Mouse (Mus musculus): Measurements from ENCODE around the gene Fat1. TPM values are rescaled to one million over a fixed set of nuclear protein-coding genes. Genes with fewer than 3 reads are reported as not detected.
"Not testable (repeated sequence)": the region's sequence is repeated elsewhere in the genome, so short reads cannot be mapped to it uniquely, and the experiment has no call there.

The Fat1 gene
- polyA plus RNA-seq, 1 experiment from 2014 or later: 10.4 TPM

DNA sequence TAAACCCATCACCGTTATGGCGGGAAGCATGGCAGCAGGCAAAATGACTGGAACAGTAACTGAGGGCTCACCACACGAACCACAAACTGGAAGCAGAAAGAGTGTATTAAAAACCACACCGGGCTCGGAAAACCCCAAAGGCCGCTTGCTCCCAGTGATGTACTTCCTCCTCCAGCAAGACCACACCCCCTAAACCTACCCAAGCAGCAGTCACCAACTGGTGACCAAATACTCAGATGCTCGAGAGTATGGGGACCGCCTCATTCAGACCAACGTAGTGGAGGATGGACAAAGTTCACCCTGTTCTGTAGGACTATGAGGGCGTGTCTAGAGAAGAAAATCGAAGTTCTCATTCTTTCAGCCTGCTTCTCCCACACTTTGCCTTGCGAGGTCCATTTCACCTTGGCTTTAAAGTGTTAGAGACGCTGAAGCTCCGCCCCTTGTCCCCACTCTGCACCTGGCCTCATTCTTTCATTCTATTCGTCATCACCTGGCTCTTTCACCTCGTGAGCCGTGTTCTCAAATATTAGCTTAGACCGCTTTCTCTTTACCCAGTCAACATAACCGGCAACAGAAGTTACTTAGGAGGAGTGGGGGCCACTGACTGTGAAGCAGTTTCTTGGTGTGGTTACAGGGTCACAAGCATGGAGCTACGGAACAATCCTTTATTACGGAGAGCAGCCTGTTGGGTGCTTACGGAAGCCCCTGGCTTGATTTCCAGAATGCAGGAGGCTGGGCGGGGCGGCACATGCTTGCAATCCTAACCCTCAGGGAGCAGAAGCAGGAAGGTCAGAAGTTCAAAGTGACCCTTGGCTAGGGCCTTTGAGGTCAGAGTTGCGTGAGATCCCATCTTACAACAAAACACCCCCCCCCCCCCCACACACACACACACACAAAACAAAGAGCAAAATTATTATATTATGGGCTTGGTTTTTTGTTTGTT lies 128.0 kb downstream of the Fat1 start:
- Histone ChIP-seq H3K4me1 (replicated peaks; ENCODE audit: control insufficient read depth, insufficient read depth, low read length) (no peaks in the 10 kb centered on the region), H3K9ac (replicated peaks; ENCODE audit: low read depth, low read length) (no peak overlapping the region), H3K9me3 (ENCODE audit: control insufficient read depth, low read length) (no peaks in the 10 kb centered on the region), H3K4me2 (ENCODE audit: low read length) (no peak overlapping the region), H3K27ac (ENCODE audit: low read length) (no peak overlapping the region), H3K4me3 (replicated peaks; ENCODE audit: low read length) (no peak overlapping the region), H3K36me3 (ENCODE audit: control insufficient read depth, insufficient read depth) (no peaks in the 10 kb centered on the region), H3K27me3 (replicated peaks; ENCODE audit: control insufficient read depth, insufficient read depth, low read length) (no peaks in the 10 kb centered on the region)
- 88% methylated on average over 25 of the region's 25 CpGs for WGBS
- no peak for ATAC-seq

- 15% methylated on average over 8 of the region's 8 CpGs for WGBS
- no peak for ATAC-seq
These were observed 129.1 kb downstream of the Fat1 start for GRCm38 (mm10) chr8:45064197-45064869.

DNA sequence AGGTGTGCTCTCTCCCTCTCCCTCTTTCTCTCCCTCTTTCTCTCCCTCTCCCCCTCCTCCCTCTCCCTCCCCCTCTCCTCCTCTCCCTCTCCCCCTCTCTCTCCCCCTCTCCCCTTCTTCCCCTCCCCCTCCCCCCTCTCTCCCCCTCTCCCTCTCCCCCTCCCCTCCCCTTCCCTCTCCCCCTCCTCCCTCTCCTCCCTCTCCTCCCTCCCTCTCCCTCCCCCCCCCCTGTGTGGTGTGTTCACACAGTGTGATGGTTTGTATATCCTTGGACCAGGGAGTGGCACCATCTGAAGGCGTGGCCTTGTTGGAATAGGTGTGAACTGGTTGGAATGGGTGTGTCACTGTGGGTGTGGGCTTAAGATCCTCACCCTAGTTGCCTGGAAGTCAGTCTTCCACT lies 130.1 kb downstream of the Fat1 start:
- H3K9me3 ChIP-seq (ENCODE audit: control insufficient read depth, low read length); H3K27ac ChIP-seq (ENCODE audit: low read length); H3K36me3 ChIP-seq (ENCODE audit: control insufficient read depth, insufficient read depth); H3K4me2 ChIP-seq (ENCODE audit: low read length); H3K27me3 ChIP-seq (replicated peaks; ENCODE audit: control insufficient read depth, insufficient read depth, low read length); H3K4me1 ChIP-seq (replicated peaks; ENCODE audit: control insufficient read depth, insufficient read depth, low read length); H3K4me3 ChIP-seq (replicated peaks; ENCODE audit: low read length); H3K9ac ChIP-seq (replicated peaks; ENCODE audit: low read depth, low read length); ATAC-seq: not testable (repeated sequence)
- WGBS: 88% methylated on average over 1 of the region's 1 CpGs

More at GRCm38 (mm10) chr8:45064197-45064869, 129.1 kb downstream of the Fat1 start:
- Histone ChIP-seq H3K36me3 (ENCODE audit: control insufficient read depth, insufficient read depth) (no peaks in the 10 kb centered on the region), H3K9me3 (ENCODE audit: control insufficient read depth, low read length) (no peaks in the 10 kb centered on the region), H3K4me3 (replicated peaks; ENCODE audit: low read length) (no peak overlapping the region), H3K27me3 (replicated peaks; ENCODE audit: control insufficient read depth, insufficient read depth, low read length) (no peaks in the 10 kb centered on the region), H3K4me2 (ENCODE audit: low read length) (no peak overlapping the region), H3K9ac (replicated peaks; ENCODE audit: low read depth, low read length) (no peak overlapping the region), H3K27ac (ENCODE audit: low read length) (no peak overlapping the region), H3K4me1 (replicated peaks; ENCODE audit: control insufficient read depth, insufficient read depth, low read length) (peaks cover 3% of the 10 kb centered on the region; the same call in 1 of the 2 replicates)

DNA sequence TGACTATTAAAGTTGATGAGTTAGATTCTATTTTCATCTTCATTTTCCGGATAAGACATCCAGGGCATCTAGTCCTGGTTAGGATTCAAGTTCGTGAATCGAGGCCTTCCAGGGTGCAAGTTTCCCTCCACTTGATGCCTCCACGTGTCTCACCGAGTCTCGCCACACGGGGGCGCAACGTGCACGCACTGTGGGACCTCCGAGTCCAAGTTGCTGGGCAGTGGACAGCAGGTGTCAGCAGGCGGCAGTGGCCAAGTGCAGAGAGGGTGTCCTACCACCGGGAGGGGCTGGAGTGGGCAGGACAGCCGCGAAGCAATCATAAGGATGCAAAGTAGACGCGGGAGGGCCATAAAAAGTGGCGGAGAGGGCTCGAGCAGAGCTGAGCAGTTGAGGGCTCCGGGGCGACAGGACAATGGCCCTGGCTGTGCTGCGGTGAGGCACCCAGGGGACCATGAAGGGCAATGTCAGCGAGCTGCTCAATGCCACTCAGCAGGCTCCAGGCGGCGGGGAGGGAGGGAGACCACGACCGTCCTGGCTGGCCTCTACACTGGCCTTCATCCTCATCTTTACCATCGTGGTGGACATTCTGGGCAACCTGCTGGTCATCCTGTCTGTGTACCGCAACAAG lies 133.6 kb downstream of the Fat1 start, which contains the start of gene Mtnr1a:
Gene Mtnr1a (plus strand): TSS at position 379 of the 628 bp plus-strand sequence.
- Histone ChIP-seq H3K9ac (replicated peaks; ENCODE audit: low read depth, low read length) (no peak within 1 kb of the TSS; the same call in 1 of the 2 replicates), H3K36me3 (ENCODE audit: control insufficient read depth, insufficient read depth) (no peaks in the 10 kb centered on the region)

GRCm38 (mm10) chr8:45070949-45071348 lies 135.7 kb downstream of the Fat1 start:
- no peak overlapping the region for H3K4me2 ChIP-seq (ENCODE audit: low read length)
- WGBS: 94% methylated on average over 8 of the region's 8 CpGs
- no peaks in the 10 kb centered on the region for H3K27me3 ChIP-seq (replicated peaks; ENCODE audit: control insufficient read depth, insufficient read depth, low read length)
- no peaks in the 10 kb centered on the region for H3K36me3 ChIP-seq (ENCODE audit: control insufficient read depth, insufficient read depth)
- H3K9me3 ChIP-seq (ENCODE audit: control insufficient read depth, low read length): no peaks in the 10 kb centered on the region
- H3K4me3 ChIP-seq (replicated peaks; ENCODE audit: low read length): no peak overlapping the region
- no peak for ATAC-seq
- H3K27ac ChIP-seq (ENCODE audit: low read length): no peak overlapping the region
- H3K9ac ChIP-seq (replicated peaks; ENCODE audit: low read depth, low read length): no peak overlapping the region
- H3K4me1 ChIP-seq (replicated peaks; ENCODE audit: control insufficient read depth, insufficient read depth, low read length): peaks cover 3% of the 10 kb centered on the region; the same call in 1 of the 2 replicates

More for the DNA sequence above, 133.6 kb downstream of the Fat1 start, which contains the start of gene Mtnr1a:
- Histone ChIP-seq H3K4me1 (replicated peaks; ENCODE audit: control insufficient read depth, insufficient read depth, low read length) (peaks cover 3% of the 10 kb centered on the region; the same call in 1 of the 2 replicates), H3K4me2 (ENCODE audit: low read length) (peak within 1 kb of the TSS; percentile 70), H3K27me3 (replicated peaks; ENCODE audit: control insufficient read depth, insufficient read depth, low read length) (no peaks in the 10 kb centered on the region), H3K4me3 (replicated peaks; ENCODE audit: low read length) (peak within 1 kb of the TSS; percentile 38), H3K27ac (ENCODE audit: low read length) (no peak within 1 kb of the TSS), H3K9me3 (ENCODE audit: control insufficient read depth, low read length) (no peaks in the 10 kb centered on the region)
- WGBS: 5% methylated on average over 29 of the region's 29 CpGs
- peak; percentile 91 for ATAC-seq

GRCm38 (mm10) chr8:45080850-45081249 lies 145.6 kb downstream of the Fat1 start:
- Histone ChIP-seq H3K9me3 (ENCODE audit: control insufficient read depth, low read length) (no peaks in the 10 kb centered on the region), H3K9ac (replicated peaks; ENCODE audit: low read depth, low read length) (no peak overlapping the region), H3K4me2 (ENCODE audit: low read length) (no peak overlapping the region), H3K4me3 (replicated peaks; ENCODE audit: low read length) (no peak overlapping the region), H3K27me3 (replicated peaks; ENCODE audit: control insufficient read depth, insufficient read depth, low read length) (no peaks in the 10 kb centered on the region), H3K27ac (ENCODE audit: low read length) (no peak overlapping the region), H3K4me1 (replicated peaks; ENCODE audit: control insufficient read depth, insufficient read depth, low read length) (no peaks in the 10 kb centered on the region), H3K36me3 (ENCODE audit: control insufficient read depth, insufficient read depth) (no peaks in the 10 kb centered on the region)
- 79% methylated on average over 3 of the region's 3 CpGs for WGBS
- no peak for ATAC-seq

DNA sequence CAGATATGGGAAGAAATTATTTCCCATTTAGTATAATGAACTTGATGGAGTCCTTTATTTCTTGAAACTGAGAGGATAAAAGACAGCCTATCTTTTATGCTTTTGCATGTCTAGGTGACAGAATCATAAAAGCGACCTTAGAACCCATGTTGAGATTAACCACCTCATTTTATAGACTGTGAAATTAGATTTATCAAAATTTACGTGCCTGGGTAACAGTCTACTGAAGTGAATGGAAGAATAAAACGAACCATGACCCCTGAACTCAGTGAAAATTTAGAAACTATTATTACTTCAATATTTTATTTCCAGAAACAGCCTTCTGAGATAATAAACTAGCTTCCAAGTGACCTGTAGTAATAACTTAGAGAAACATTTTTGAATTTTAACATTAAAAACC lies 158.4 kb downstream of the Fat1 start:
- Histone ChIP-seq H3K9ac (replicated peaks; ENCODE audit: low read depth, low read length) (no peak overlapping the region), H3K36me3 (ENCODE audit: control insufficient read depth, insufficient read depth) (no peaks in the 10 kb centered on the region), H3K27me3 (replicated peaks; ENCODE audit: control insufficient read depth, insufficient read depth, low read length) (no peaks in the 10 kb centered on the region), H3K9me3 (ENCODE audit: control insufficient read depth, low read length) (no peaks in the 10 kb centered on the region), H3K27ac (ENCODE audit: low read length) (no peak overlapping the region), H3K4me1 (replicated peaks; ENCODE audit: control insufficient read depth, insufficient read depth, low read length) (no peaks in the 10 kb centered on the region), H3K4me2 (ENCODE audit: low read length) (no peak overlapping the region), H3K4me3 (replicated peaks; ENCODE audit: low read length) (no peak overlapping the region)
- WGBS: 86% methylated on average over 3 of the region's 3 CpGs
- ATAC-seq: no peak

Measured in forebrain, embryonic 16.5 days (tissue).